Mouse (Mus musculus): ENCODE measurements around the gene Cfap43. TPM values are rescaled to one million over a fixed set of nuclear protein-coding genes. Genes with fewer than 3 reads are reported as not detected.

The Cfap43 gene
- polyA plus RNA-seq (2015; fragmentation: Nextera tagmentation; extraction: Ambion mirVana), result 0.03 TPM in 1 of 2 replicates, not detected in the other

- H3K9ac ChIP-seq, result peak within 1 kb of the TSS; percentile 90
- H3K4me1 ChIP-seq (replicated peaks), result peaks cover 28% of the 10 kb centered on the region
- H3K9me3 ChIP-seq (replicated peaks), result no peaks in the 10 kb centered on the region
- peak within 1 kb of the TSS; percentile 80 for H3K27ac ChIP-seq
- no peaks in the 10 kb centered on the region for H3K36me3 ChIP-seq
- H3K27me3 ChIP-seq, result no peaks in the 10 kb centered on the region
- WGBS (ENCODE audit: insufficient replicate concordance), result under 1% methylated on average over 48 of the region's 48 CpGs
- peak within 1 kb of the TSS; percentile 84 for H3K4me3 ChIP-seq (replicated peaks)
- DNase-seq, result peak; percentile 63
- peak; percentile 85 for ATAC-seq (ENCODE audit: low read depth)
- H3K4me2 ChIP-seq, result peak within 1 kb of the TSS; percentile 87
These were observed at the start of gene Cfap43, which contains the start of gene Itprip for GRCm38 (mm10) chr19:47919126-47919965. Cfap43 (minus strand) TSS chr19:47919287. Itprip (minus strand) TSS chr19:47919299.

GRCm38 (mm10) chr19:47958181-47958580 is 39.1 kb upstream of the Cfap43 start:
- no peak overlapping the region for H3K4me3 ChIP-seq (replicated peaks)

GRCm38 (mm10) chr19:47953169-47953568 is 34.1 kb upstream of the Cfap43 start:
- no peak overlapping the region for H3K4me2 ChIP-seq
- no peaks in the 10 kb centered on the region for H3K27me3 ChIP-seq
- H3K9ac ChIP-seq, result no peak overlapping the region
- H3K4me3 ChIP-seq (replicated peaks), result no peak overlapping the region
- 70% methylated on average over 9 of the region's 9 CpGs for WGBS (ENCODE audit: insufficient replicate concordance)
- no peak for DNase-seq
- H3K9me3 ChIP-seq (replicated peaks), result no peaks in the 10 kb centered on the region
- ATAC-seq (ENCODE audit: low read depth), result no peak
- no peaks in the 10 kb centered on the region for H3K36me3 ChIP-seq
- H3K4me1 ChIP-seq (replicated peaks), result no peaks in the 10 kb centered on the region
- no peak overlapping the region for H3K27ac ChIP-seq

More at GRCm38 (mm10) chr19:47958181-47958580, 39.1 kb upstream of the Cfap43 start:
- ATAC-seq (ENCODE audit: low read depth), result no peak
- Histone ChIP-seq H3K36me3 (no peaks in the 10 kb centered on the region), H3K27me3 (no peaks in the 10 kb centered on the region), H3K4me1 (replicated peaks) (no peaks in the 10 kb centered on the region), H3K4me2 (no peak overlapping the region), H3K27ac (no peak overlapping the region), H3K9ac (no peak overlapping the region), H3K9me3 (replicated peaks) (no peaks in the 10 kb centered on the region)
- 64% methylated on average over 13 of the region's 13 CpGs for WGBS (ENCODE audit: insufficient replicate concordance)
- DNase-seq, result no peak

- WGBS (ENCODE audit: insufficient replicate concordance), result 57% methylated on average over 7 of the region's 7 CpGs
- H3K27me3 ChIP-seq, result 0 out of 2 replicates have a peak, but pooled peaks cover 4% of the 10 kb centered on the region
- ATAC-seq (ENCODE audit: low read depth), result no peak
These were observed 31.9 kb upstream of the Cfap43 start for GRCm38 (mm10) chr19:47950946-47951345.

GRCm38 (mm10) chr19:47946821-47947465 is 27.9 kb upstream of the Cfap43 start:
- Histone ChIP-seq H3K4me1 (replicated peaks) (no peaks in the 10 kb centered on the region), H3K9ac (no peak overlapping the region), H3K4me3 (replicated peaks) (no peak overlapping the region), H3K4me2 (no peak overlapping the region), H3K27me3 (0 out of 2 replicates have a peak, but pooled peaks cover 10% of the 10 kb centered on the region), H3K27ac (no peak overlapping the region), H3K9me3 (replicated peaks) (no peaks in the 10 kb centered on the region), H3K36me3 (no peaks in the 10 kb centered on the region)
- 46% methylated on average over 23 of the region's 23 CpGs for WGBS (ENCODE audit: insufficient replicate concordance)
- ATAC-seq (ENCODE audit: low read depth), result no peak
- no peak for DNase-seq

More at GRCm38 (mm10) chr19:47950946-47951345, 31.9 kb upstream of the Cfap43 start:
- no peak for DNase-seq
- H3K4me3 ChIP-seq (replicated peaks), result no peak overlapping the region
- no peak overlapping the region for H3K27ac ChIP-seq
- H3K4me1 ChIP-seq (replicated peaks), result no peaks in the 10 kb centered on the region
- H3K9me3 ChIP-seq (replicated peaks), result no peaks in the 10 kb centered on the region
- H3K9ac ChIP-seq, result no peak overlapping the region
- H3K4me2 ChIP-seq, result no peak overlapping the region
- H3K36me3 ChIP-seq, result no peaks in the 10 kb centered on the region

GRCm38 (mm10) chr19:47939361-47939760 is 20.3 kb upstream of the Cfap43 start:
- 72% methylated on average over 6 of the region's 6 CpGs for WGBS (ENCODE audit: insufficient replicate concordance)
- ATAC-seq (ENCODE audit: low read depth), result no peak
- Histone ChIP-seq H3K27me3 (peaks cover 42% of the 10 kb centered on the region), H3K9me3 (replicated peaks) (no peaks in the 10 kb centered on the region), H3K27ac (no peak overlapping the region), H3K4me2 (no peak overlapping the region), H3K4me1 (replicated peaks) (peaks cover 8% of the 10 kb centered on the region; the same call in 1 of the 2 replicates), H3K4me3 (replicated peaks) (no peak overlapping the region), H3K9ac (no peak overlapping the region), H3K36me3 (no peaks in the 10 kb centered on the region)
- no peak for DNase-seq

- peak within 1 kb of the TSS; percentile 14; the same call in 1 of the 2 replicates for H3K27ac ChIP-seq
- DNase-seq (peak; percentile 27), ATAC-seq (ENCODE audit: low read depth) (peak; percentile 34; the same call in 1 of the 2 replicates)
- WGBS (ENCODE audit: insufficient replicate concordance), result 10% methylated on average over 41 of the region's 41 CpGs
- H3K27me3 ChIP-seq, result peaks cover 42% of the 10 kb centered on the region
- H3K36me3 ChIP-seq, result no peaks in the 10 kb centered on the region
- peak within 1 kb of the TSS; percentile 56 for H3K4me2 ChIP-seq
- H3K4me3 ChIP-seq (replicated peaks), result peak within 1 kb of the TSS; percentile 40
- H3K9me3 ChIP-seq (replicated peaks), result no peaks in the 10 kb centered on the region
- no peak within 1 kb of the TSS for H3K9ac ChIP-seq
- H3K4me1 ChIP-seq (replicated peaks), result peaks cover 8% of the 10 kb centered on the region; the same call in 1 of the 2 replicates
These were observed 18.6 kb upstream of the Cfap43 start, which contains the start of gene Cfap58 for GRCm38 (mm10) chr19:47937443-47938406. Cfap58 (plus strand) TSS chr19:47937675.

GRCm38 (mm10) chr19:47936938-47937337 is 17.9 kb upstream of the Cfap43 start:
- H3K4me2 ChIP-seq, result peak overlapping the region; percentile 56
- H3K4me3 ChIP-seq (replicated peaks), result no peak overlapping the region
- DNase-seq (no peak), ATAC-seq (ENCODE audit: low read depth) (no peak)
- H3K9ac ChIP-seq, result no peak overlapping the region
- H3K36me3 ChIP-seq, result no peaks in the 10 kb centered on the region
- 41% methylated on average over 9 of the region's 9 CpGs for WGBS (ENCODE audit: insufficient replicate concordance)
- no peak overlapping the region for H3K27ac ChIP-seq
- H3K27me3 ChIP-seq, result peaks cover 42% of the 10 kb centered on the region
- H3K4me1 ChIP-seq (replicated peaks), result peaks cover 8% of the 10 kb centered on the region; the same call in 1 of the 2 replicates
- no peaks in the 10 kb centered on the region for H3K9me3 ChIP-seq (replicated peaks)

GRCm38 (mm10) chr19:47936490-47936889 is 17.4 kb upstream of the Cfap43 start:
- H3K9ac ChIP-seq, result no peak overlapping the region
- no peaks in the 10 kb centered on the region for H3K36me3 ChIP-seq
- 69% methylated on average over 11 of the region's 11 CpGs for WGBS (ENCODE audit: insufficient replicate concordance)
- H3K4me3 ChIP-seq (replicated peaks), result no peak overlapping the region
- H3K4me2 ChIP-seq, result no peak overlapping the region
- peaks cover 8% of the 10 kb centered on the region; the same call in 1 of the 2 replicates for H3K4me1 ChIP-seq (replicated peaks)
- DNase-seq (no peak), ATAC-seq (ENCODE audit: low read depth) (no peak)
- H3K9me3 ChIP-seq (replicated peaks), result no peaks in the 10 kb centered on the region
- H3K27me3 ChIP-seq, result peaks cover 42% of the 10 kb centered on the region
- peak overlapping the region; percentile 14; the same call in 1 of the 2 replicates for H3K27ac ChIP-seq

- H3K4me2 ChIP-seq, result no peak overlapping the region
- 59% methylated on average over 6 of the region's 6 CpGs for WGBS (ENCODE audit: insufficient replicate concordance)
- no peak overlapping the region for H3K4me3 ChIP-seq (replicated peaks)
- H3K9me3 ChIP-seq (replicated peaks), result no peaks in the 10 kb centered on the region
- H3K4me1 ChIP-seq (replicated peaks), result peaks cover 8% of the 10 kb centered on the region; the same call in 1 of the 2 replicates
- no peak overlapping the region for H3K27ac ChIP-seq
- H3K27me3 ChIP-seq, result peaks cover 36% of the 10 kb centered on the region
- no peaks in the 10 kb centered on the region for H3K36me3 ChIP-seq
- ATAC-seq (ENCODE audit: low read depth) (no peak), DNase-seq (no peak)
- no peak overlapping the region for H3K9ac ChIP-seq
These were observed 16.4 kb upstream of the Cfap43 start for GRCm38 (mm10) chr19:47935530-47935929.

All from liver, embryonic 13.5 days (tissue).